Mouse (Mus musculus) layer of hippocampus, adult 9-11 months (tissue): ENCODE results near the gene Sh3bp5.

ENCODE experiments used
- DNase-seq: peaks from one replicate; pipeline ENCODE4 v3.0.0; 2022

Gene Sh3bp5

DNA sequence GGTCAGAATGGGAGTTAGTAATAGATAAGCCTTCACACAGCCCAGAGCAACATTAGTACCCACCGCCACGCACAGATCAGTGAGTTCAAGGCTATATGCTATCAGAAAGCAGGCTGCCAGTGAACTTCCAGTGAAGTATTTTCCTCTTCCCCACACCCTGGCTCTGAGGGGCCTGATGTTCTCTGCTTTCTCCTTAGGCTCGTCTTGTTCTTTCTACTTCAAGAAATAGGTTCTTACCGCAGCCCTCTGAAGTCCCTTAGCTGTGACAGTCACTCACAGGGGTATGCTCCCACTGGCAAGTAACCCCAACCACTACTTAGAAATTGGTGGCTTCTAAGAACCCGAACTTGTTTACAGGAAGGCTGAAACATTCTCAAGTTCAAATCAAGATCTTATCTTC is 2.8 kb downstream of the Sh3bp5 start:
- no peak for DNase-seq

GRCm38 (mm10) chr14:31432424-31432823 is 3.5 kb downstream of the Sh3bp5 start:
- no peak for DNase-seq

GRCm38 (mm10) chr14:31431789-31432330 is 4.0 kb downstream of the Sh3bp5 start:
- no peak for DNase-seq

DNA sequence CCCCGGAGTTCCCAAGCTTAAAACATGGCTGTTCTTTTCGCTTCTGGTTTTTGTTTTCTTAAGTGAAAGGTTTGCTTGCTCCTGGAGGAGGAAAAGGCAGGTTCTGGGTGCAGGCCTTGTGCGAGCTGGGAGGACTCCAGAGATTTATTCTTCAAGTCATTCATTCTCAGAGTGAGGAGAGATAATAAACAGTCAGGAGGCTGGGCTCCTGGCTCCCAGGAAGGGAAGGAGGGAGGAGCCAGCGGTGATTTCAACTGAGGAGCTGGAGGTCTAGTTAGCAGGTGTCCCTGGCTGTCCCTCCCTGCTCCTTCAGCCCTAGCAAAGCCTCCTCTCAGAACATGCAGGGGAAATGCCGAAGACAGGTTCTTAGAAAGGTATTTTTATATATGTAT is 6.9 kb downstream of the Sh3bp5 start:
- no peak for DNase-seq

DNA sequence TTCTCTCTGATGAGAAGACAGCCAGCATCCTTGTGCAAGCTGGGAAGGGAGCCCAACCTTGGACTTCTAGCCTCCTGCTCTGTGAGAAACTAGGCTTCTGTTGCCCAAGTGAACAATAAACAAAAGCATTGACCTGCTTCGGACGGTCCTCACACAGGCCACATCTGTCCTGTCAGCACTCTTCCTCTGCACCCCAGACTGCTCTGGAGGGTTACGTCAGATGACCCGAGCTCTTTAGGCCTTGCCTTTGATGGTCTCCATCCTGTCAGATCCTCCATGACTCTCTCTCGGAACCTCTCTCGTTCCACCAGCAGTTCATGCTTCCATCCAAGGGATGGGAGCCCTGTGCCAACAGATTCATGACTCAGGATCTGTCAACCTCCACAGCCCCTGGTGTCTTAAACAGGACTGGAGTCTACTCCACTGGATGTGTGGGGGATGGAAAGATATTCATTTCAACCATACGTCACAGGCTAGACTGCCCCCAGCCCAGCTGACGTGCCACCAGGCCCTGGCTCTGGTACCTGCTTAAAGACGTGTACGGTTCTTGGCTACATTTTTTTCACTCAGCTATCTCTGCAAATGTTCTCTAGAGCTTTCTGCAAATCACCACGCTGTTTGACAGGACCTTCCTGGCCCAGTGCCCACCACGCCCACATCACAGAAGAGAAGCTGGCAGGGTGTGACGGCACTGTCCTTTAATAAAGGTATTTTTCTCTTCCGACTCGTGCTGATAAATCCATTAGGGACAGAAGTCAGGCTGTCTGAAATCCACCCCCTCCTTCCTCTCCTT is 7.5 kb downstream of the Sh3bp5 start:
- DNase-seq: peak; percentile 82

DNA sequence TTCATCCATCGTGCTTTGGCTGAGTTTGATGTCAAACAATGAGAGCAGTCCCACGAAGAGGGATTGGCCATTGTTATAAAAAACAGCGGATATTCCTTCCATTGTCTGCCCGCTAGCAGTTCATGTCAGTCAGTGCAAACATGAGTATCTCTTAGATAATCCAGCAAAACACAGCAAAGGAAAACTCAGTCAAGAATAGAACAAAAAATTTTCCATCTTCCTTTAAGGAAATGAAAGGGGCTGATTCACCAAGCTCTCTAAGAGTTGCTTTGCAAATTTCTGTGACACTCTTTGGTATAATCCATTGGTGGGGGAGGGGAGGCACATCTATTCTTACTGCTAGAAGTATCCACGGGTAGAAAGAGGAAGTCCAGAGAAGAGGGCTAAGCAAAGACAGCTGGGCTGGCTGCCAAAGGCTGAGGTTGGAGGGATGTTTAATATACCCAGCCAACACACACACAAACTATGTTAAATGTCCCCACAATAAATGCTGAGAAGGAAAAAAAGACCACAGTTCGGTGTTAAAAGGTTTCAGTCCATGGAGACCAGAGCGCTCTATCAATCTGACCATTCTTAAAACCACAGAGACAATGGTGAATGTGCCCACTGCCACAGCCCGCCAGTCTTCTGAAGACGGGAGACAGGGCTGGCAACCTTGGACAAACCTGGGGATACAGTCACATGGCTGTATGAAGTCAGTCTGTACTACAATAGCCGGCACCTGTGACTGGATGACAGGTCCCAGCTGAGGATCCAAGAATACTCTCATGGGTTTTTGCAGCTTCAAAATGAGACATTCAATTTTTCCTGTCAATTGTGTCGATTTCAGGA is 12.7 kb downstream of the Sh3bp5 start:
- peak; percentile 80 for DNase-seq

DNA sequence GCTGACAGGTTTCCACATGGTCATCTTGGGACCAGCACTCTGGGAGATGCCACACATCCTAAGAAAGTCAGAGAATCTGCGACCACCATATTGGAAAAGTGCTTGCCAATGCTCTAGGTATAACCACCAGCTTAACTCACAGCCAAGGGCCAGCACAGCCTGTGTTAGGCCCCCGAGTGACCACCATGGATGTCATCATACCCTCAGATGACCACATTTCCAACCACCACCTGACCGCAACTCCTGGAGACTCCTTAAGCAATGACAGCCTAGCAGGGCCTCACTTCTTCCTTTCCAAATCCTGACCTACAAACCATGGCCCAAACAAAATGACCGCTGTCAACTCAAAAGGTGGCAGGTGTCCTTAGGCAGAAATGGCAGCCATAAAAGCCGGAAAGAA is 13.5 kb downstream of the Sh3bp5 start:
- DNase-seq: no peak

DNA sequence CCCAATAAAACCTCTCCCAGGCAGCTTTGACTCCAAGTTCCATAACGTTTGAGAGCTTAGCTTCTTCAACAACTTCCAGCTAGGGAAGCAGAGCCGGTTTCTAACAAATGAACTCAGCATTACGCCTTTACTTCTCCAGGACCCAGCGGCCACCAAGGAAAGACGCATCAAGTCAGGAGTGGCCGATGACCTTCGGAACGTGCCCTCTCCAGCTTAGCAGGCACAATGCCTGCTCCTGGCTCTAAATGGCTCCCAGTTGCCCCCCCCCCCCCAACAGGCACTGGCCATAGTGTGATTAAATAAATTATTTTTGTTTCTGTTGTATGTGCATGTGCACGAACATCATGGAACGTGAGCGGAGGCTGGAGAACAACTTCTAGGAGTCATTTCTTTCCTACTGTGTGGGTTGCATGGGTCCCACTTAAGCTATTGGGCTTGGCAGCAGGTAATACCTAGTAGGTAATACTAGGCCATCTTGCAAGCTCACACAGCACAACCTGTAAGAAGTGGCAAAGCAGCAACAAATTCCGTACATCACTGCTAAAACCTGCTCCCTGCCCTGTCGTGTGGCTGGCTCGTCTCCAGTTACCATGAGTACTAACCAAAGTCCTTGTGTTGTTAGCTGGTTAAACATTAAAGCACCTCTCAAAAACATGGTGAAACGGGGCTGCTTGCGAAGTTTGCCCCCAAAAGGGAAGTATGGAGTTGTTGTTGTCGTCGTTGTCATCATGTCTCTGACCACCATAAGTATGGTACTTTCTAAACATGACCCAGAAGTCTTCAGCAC is 14.2 kb downstream of the Sh3bp5 start:
- DNase-seq: no peak

- DNase-seq: no peak
Measured at GRCm38 (mm10) chr14:31420985-31421384, 14.9 kb downstream of the Sh3bp5 start.

- DNase-seq: no peak
Measured at GRCm38 (mm10) chr14:31420562-31420961, 15.3 kb downstream of the Sh3bp5 start.

DNA sequence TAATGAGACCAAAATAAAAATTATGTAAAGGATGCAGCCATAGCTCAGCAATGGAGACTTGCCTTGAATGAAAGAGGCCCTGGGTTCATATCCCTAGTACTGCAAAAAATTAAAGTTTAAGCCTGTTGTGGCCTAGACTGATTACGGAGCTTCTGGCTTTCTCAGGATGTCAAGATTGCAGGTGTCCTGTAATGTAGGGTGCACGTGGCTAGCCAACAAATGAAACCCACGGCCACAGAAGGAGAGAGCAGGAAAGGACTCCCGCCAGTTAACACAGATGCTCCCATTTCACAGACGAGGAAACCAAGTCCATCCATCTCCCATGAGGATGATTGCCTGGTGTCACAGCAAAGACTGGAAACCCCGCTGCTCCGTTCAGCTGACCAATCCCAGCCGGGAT is 15.7 kb downstream of the Sh3bp5 start:
- DNase-seq: no peak

- no peak for DNase-seq
Measured at GRCm38 (mm10) chr14:31419279-31419678, 16.6 kb downstream of the Sh3bp5 start.

DNA sequence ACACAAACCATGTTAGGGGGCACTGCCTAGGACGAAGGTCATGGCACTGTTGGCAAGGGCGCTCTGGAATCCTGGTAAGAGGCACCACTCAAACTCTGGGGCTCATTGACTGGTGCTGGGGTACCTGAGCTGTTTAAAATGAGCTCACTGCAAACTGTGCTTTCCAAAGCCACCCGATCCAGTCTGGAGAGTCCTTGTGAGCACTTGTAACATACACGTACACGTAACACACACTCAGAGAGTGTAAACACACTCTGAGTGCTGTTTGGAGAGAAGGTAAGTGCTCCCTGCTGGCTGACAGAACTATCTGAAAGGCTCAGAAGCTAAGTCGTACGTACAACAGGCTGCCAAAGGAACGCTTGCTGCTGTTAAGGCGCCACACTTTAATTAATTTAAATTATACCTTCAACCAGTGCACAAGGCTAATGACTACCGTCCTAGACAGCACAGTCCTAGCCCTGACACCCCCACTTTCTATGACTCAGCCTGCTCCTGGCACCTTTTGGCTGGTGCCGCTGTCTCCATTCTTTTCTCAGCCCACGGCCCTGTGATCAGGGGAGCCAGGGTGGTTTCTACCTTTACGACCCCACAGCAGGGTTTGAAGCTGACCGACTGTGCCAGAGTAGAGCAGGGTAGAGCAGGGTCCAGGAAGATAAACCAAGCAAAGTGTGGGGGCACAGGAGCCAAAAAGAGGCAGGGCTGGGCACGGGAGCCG is 18.9 kb downstream of the Sh3bp5 start:
- DNase-seq: no peak

- DNase-seq: no peak
Measured at GRCm38 (mm10) chr14:31416411-31416810, 19.5 kb downstream of the Sh3bp5 start.

DNA sequence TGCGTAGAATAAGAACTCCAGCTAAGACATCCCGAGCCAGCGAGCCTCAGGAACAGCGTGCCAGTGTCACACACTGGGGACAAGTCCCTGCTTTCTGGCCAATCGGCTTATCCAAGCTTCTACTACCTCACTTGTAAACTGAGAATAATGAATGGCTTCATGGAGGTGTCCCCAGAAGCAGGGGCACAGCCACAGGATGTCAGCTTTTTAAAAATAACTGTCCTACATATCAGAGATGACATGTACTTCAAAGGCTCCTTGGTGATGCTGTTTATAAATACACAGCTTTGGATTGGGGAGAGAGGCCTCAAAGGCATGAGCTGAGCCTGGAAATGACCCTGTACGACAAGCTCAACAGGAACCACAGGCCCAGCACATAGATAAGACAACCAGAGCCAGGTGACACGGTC is 20.9 kb downstream of the Sh3bp5 start:
- no peak for DNase-seq

- no peak for DNase-seq
Measured at GRCm38 (mm10) chr14:31414235-31414966, 21.5 kb downstream of the Sh3bp5 start.

DNA sequence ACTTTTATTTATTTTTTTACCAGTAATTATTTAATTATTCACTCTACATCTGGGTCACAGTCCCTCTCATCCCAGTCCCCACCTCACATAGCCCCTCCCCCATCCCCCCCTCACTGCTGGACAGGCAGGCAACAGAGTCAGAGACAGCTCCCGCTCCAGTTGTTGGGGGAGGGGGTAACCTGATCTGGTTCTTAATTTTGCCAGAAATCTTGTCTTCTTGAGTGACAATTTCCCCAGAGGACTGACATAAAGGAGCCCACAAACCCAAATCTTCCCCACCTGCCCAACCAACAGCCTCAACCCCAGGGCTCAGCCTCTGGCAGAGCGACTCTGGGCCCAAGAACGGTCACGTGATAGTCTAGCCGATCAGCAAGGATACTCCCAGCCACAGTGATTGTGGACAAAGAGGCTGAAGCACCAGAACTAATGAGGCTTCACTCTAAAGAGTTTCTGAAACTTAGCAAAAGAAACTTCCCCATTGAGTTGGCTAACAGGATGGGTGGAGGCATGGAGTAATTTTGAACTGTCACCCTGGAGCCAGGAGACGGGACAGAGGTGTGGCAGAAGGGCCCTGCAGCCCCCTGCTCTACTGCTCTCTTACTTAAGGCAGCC is 22.3 kb downstream of the Sh3bp5 start:
- no peak for DNase-seq

GRCm38 (mm10) chr14:31412651-31413056 is 23.2 kb downstream of the Sh3bp5 start:
- DNase-seq: no peak

DNA sequence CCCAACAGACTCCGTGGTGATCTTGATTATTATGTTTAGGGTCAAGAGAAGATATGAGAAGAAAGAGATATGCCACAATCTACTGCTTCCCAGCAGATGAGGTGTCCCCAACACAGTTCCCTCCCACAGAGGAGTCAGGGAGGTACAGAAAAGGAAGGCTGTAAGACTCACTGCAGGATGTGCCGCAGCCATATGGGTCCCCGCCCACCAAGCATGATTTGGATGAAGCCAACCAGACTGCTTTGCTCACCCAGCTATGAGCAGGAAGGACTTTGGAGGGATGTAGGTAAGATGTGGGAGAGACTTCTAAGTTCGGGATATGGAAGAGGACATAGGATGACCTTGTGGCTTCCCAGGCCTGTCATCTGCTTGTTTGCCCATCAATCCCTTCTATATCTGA is 25.1 kb downstream of the Sh3bp5 start:
- peak; percentile 84 for DNase-seq

DNA sequence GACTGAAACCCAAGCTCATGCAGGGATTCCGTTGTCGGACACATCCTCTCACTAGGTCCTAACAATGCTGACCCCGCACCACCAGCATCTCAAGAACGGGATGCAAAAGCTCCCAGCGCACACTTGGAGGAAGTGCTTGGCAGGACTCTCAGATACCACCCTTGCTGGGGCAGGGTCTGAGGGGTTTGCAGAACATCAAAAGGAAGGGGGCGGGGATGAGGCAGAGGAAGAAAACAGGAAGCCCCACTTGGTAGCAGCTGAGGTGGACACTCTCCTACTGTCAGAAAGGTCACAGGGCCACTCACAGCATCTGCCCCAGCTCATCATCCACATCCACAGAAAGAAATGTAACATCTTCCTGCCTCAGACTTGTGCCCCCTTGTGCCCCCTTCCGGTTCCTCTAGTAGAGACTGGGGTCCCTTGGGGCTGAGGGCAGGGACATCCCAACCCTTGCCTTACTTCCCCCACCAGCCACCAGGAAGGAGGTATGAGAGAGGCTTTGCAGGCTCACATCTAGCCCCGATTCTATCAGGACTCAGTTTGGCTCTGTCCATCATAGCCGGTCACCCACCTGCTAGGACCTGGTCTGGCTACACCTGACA is 25.7 kb downstream of the Sh3bp5 start:
- DNase-seq: no peak

- no peak for DNase-seq
Measured at GRCm38 (mm10) chr14:31408666-31409065, 27.2 kb downstream of the Sh3bp5 start.
